Mouse (Mus musculus) adrenal gland, postnatal 36 days (tissue): ENCODE data around the gene Ago4. TPM values are rescaled to one million over a fixed set of nuclear protein-coding genes. Genes with fewer than 3 reads are reported as not detected.
"Not testable (repeated sequence)": the region's sequence is repeated elsewhere in the genome, so short reads cannot be mapped to it uniquely, and the experiment has no call there.

Experiments used
- DNase-seq, 2 experiments: peaks; one replicate each; pipeline ENCODE4 v3.0.0; 2021; ENCODE audit warnings: mixed read lengths in 1 of 2
- long read RNA-seq, 2 experiments: library from polyadenylated mRNA; stranded (forward); transcript quantifications; one replicate each; pipeline ENCODE4 v2.0.0; 2021; ENCODE audit warnings: borderline sequencing depth in 2 of 2
- total RNA-seq, 2 experiments: library from RNA; stranded (reverse); gene quantifications; 2 replicates each; pipeline ENCODE4 v1.2.3; 2021

Ago4 gene
- total RNA-seq = 1 to 10 TPM; 5.2 to 5.8 TPM
- long read RNA-seq, experiment 1, full-length matches to known transcripts = 1 of 3 reads
- long read RNA-seq, experiment 1, partial matches to known transcripts = 2 of 3 reads
- long read RNA-seq, experiment 1, other reads (novel, unspliced or antisense) = 0 of 3 reads
- long read RNA-seq, experiment 2, partial matches to known transcripts = 1 of 1 reads
- long read RNA-seq, experiment 2, other reads (novel, unspliced or antisense) = 0 of 1 reads

- DNase-seq = peak; percentile 65 to 84
Measured at GRCm38 (mm10) chr4:126532827-126533728, at the start of gene Ago4. Gene Ago4, minus strand, starts transcription at chr4:126533472.

- DNase-seq = no peak
Measured at GRCm38 (mm10) chr4:126579077-126579476, 45.8 kb upstream of the Ago4 start.

- DNase-seq = no peak
Measured at GRCm38 (mm10) chr4:126577920-126578319, 44.6 kb upstream of the Ago4 start.

- DNase-seq = no peak
Measured at GRCm38 (mm10) chr4:126576281-126576680, 43.0 kb upstream of the Ago4 start.

- no peak for DNase-seq
Measured at GRCm38 (mm10) chr4:126569783-126570182, 36.5 kb upstream of the Ago4 start.

GRCm38 (mm10) chr4:126567243-126567642 lies 34.0 kb upstream of the Ago4 start:
- no peak for DNase-seq

- no peak for DNase-seq
Measured at GRCm38 (mm10) chr4:126563798-126564197, 30.5 kb upstream of the Ago4 start.

GRCm38 (mm10) chr4:126556809-126557711 lies 23.8 kb upstream of the Ago4 start, which contains the start of gene Clspn:
Gene Clspn, plus strand, starts transcription at chr4:126556935.
- peak; percentile 94 to 95 for DNase-seq

- peak in 1 of 2 experiments; percentile 11 for DNase-seq
Measured at GRCm38 (mm10) chr4:126554462-126554861, 21.2 kb upstream of the Ago4 start.

GRCm38 (mm10) chr4:126553685-126554084 lies 20.4 kb upstream of the Ago4 start:
- no peak for DNase-seq

GRCm38 (mm10) chr4:126553105-126553504 lies 19.8 kb upstream of the Ago4 start:
- DNase-seq = peak; percentile 52 to 53

GRCm38 (mm10) chr4:126552136-126552535 lies 18.9 kb upstream of the Ago4 start:
- DNase-seq = peak; percentile 38 to 44

GRCm38 (mm10) chr4:126546183-126546582 lies 12.9 kb upstream of the Ago4 start:
- DNase-seq = no peak

- DNase-seq = no peak
Measured at GRCm38 (mm10) chr4:126545703-126546102, 12.4 kb upstream of the Ago4 start.

GRCm38 (mm10) chr4:126545016-126545415 lies 11.7 kb upstream of the Ago4 start:
- DNase-seq = no peak

GRCm38 (mm10) chr4:126542838-126543237 lies 9.6 kb upstream of the Ago4 start:
- DNase-seq = no peak

GRCm38 (mm10) chr4:126540487-126541071 lies 7.3 kb upstream of the Ago4 start:
- DNase-seq = no peak

GRCm38 (mm10) chr4:126536865-126537264 lies 3.6 kb upstream of the Ago4 start:
- DNase-seq = no peak

- DNase-seq = not testable (repeated sequence)
Measured at GRCm38 (mm10) chr4:126535631-126536030, 2.4 kb upstream of the Ago4 start.

- DNase-seq = no peak
Measured at GRCm38 (mm10) chr4:126533729-126534070, 428 bp upstream of the Ago4 start.

GRCm38 (mm10) chr4:126532292-126532691 lies 980 bp downstream of the Ago4 start:
- DNase-seq = no peak

- no peak for DNase-seq
Measured at GRCm38 (mm10) chr4:126526828-126527227, 6.4 kb downstream of the Ago4 start.
